Mouse (Mus musculus): Measurements from ENCODE around the gene Nox3. TPM values are rescaled to one million over a fixed set of nuclear protein-coding genes. Genes with fewer than 3 reads are reported as not detected.

Gene Nox3
- polyA plus RNA-seq, 2 experiments, result not detected

GRCm38 (mm10) chr17:3610307-3610754 is 85.7 kb downstream of the Nox3 start:
- ATAC-seq (ENCODE audit: low FRiP score, low read depth), result no peak
- TF ChIP-seq POLR2A (IDR thresholded peaks at IDR 0.05; ENCODE audit: borderline replicate concordance, extremely low read depth, insufficient read depth, insufficient read length), result no peak
- 0 out of 2 replicates have a peak, but pooled peaks cover 3% of the 10 kb centered on the region for H3K4me1 ChIP-seq (ENCODE audit: control insufficient read depth, insufficient read depth, low read length)
- no peak overlapping the region for H3K4me3 ChIP-seq (replicated peaks; ENCODE audit: low read length)
- H3K36me3 ChIP-seq (ENCODE audit: control insufficient read depth, insufficient read depth, low read length), result no peaks in the 10 kb centered on the region
- DNase-seq (ENCODE audit: low spot score), result no peak
- no peaks in the 10 kb centered on the region for H3K27me3 ChIP-seq (ENCODE audit: control insufficient read depth, insufficient read depth, low read length)
- WGBS, result 62% methylated on average over 7 of the region's 7 CpGs
- no peak overlapping the region for H3K27ac ChIP-seq (replicated peaks; ENCODE audit: low read depth, low read length)
- H3K9me3 ChIP-seq (ENCODE audit: control insufficient read depth, low read length), result no peaks in the 10 kb centered on the region
- no peak overlapping the region for H3K4me2 ChIP-seq (replicated peaks; ENCODE audit: low read depth, low read length, severe bottlenecking)
- H3K9ac ChIP-seq (ENCODE audit: low read depth, low read length, severe bottlenecking), result no peak overlapping the region

GRCm38 (mm10) chr17:3602954-3603672 is 92.9 kb downstream of the Nox3 start:
- Histone ChIP-seq H3K9ac (ENCODE audit: low read depth, low read length, severe bottlenecking) (no peak overlapping the region), H3K4me2 (replicated peaks; ENCODE audit: low read depth, low read length, severe bottlenecking) (no peak overlapping the region), H3K9me3 (ENCODE audit: control insufficient read depth, low read length) (no peaks in the 10 kb centered on the region), H3K36me3 (ENCODE audit: control insufficient read depth, insufficient read depth, low read length) (no peaks in the 10 kb centered on the region), H3K4me1 (ENCODE audit: control insufficient read depth, insufficient read depth, low read length) (no peaks in the 10 kb centered on the region), H3K27ac (replicated peaks; ENCODE audit: low read depth, low read length) (no peak overlapping the region), H3K27me3 (ENCODE audit: control insufficient read depth, insufficient read depth, low read length) (no peaks in the 10 kb centered on the region), H3K4me3 (replicated peaks; ENCODE audit: low read length) (no peak overlapping the region)
- DNase-seq (ENCODE audit: low spot score) (no peak), ATAC-seq (ENCODE audit: low FRiP score, low read depth) (no peak)
- 75% methylated on average over 6 of the region's 6 CpGs for WGBS
- TF ChIP-seq POLR2A (IDR thresholded peaks at IDR 0.05; ENCODE audit: borderline replicate concordance, extremely low read depth, insufficient read depth, insufficient read length), result no peak

- Histone ChIP-seq H3K4me2 (replicated peaks; ENCODE audit: low read depth, low read length, severe bottlenecking) (no peak overlapping the region), H3K36me3 (ENCODE audit: control insufficient read depth, insufficient read depth, low read length) (no peaks in the 10 kb centered on the region), H3K4me3 (replicated peaks; ENCODE audit: low read length) (no peak overlapping the region), H3K27me3 (ENCODE audit: control insufficient read depth, insufficient read depth, low read length) (no peaks in the 10 kb centered on the region), H3K9ac (ENCODE audit: low read depth, low read length, severe bottlenecking) (no peak overlapping the region), H3K4me1 (ENCODE audit: control insufficient read depth, insufficient read depth, low read length) (no peaks in the 10 kb centered on the region), H3K27ac (replicated peaks; ENCODE audit: low read depth, low read length) (no peak overlapping the region), H3K9me3 (ENCODE audit: control insufficient read depth, low read length) (no peaks in the 10 kb centered on the region)
- ATAC-seq (ENCODE audit: low FRiP score, low read depth) (no peak), DNase-seq (ENCODE audit: low spot score) (no peak)
- 87% methylated on average over 1 of the region's 1 CpGs for WGBS
- no peak for TF ChIP-seq POLR2A (IDR thresholded peaks at IDR 0.05; ENCODE audit: borderline replicate concordance, extremely low read depth, insufficient read depth, insufficient read length)
Measured at GRCm38 (mm10) chr17:3598393-3598792, 97.7 kb downstream of the Nox3 start.

GRCm38 (mm10) chr17:3597866-3598265 is 98.2 kb downstream of the Nox3 start:
- no peaks in the 10 kb centered on the region for H3K36me3 ChIP-seq (ENCODE audit: control insufficient read depth, insufficient read depth, low read length)
- WGBS, result 65% methylated on average over 1 of the region's 1 CpGs
- ATAC-seq (ENCODE audit: low FRiP score, low read depth) (no peak), DNase-seq (ENCODE audit: low spot score) (peak; percentile 6)
- H3K9me3 ChIP-seq (ENCODE audit: control insufficient read depth, low read length), result no peaks in the 10 kb centered on the region
- H3K4me1 ChIP-seq (ENCODE audit: control insufficient read depth, insufficient read depth, low read length), result no peaks in the 10 kb centered on the region
- H3K9ac ChIP-seq (ENCODE audit: low read depth, low read length, severe bottlenecking), result no peak overlapping the region
- no peaks in the 10 kb centered on the region for H3K27me3 ChIP-seq (ENCODE audit: control insufficient read depth, insufficient read depth, low read length)
- H3K4me3 ChIP-seq (replicated peaks; ENCODE audit: low read length), result no peak overlapping the region
- H3K27ac ChIP-seq (replicated peaks; ENCODE audit: low read depth, low read length), result no peak overlapping the region
- H3K4me2 ChIP-seq (replicated peaks; ENCODE audit: low read depth, low read length, severe bottlenecking), result no peak overlapping the region
- TF ChIP-seq POLR2A (IDR thresholded peaks at IDR 0.05; ENCODE audit: borderline replicate concordance, extremely low read depth, insufficient read depth, insufficient read length), result no peak

GRCm38 (mm10) chr17:3597130-3597529 is 98.9 kb downstream of the Nox3 start:
- Histone ChIP-seq H3K4me3 (replicated peaks; ENCODE audit: low read length) (no peak overlapping the region), H3K27ac (replicated peaks; ENCODE audit: low read depth, low read length) (0 out of 2 replicates have a peak overlapping the region, but pooled peaks have one; percentile 39), H3K36me3 (ENCODE audit: control insufficient read depth, insufficient read depth, low read length) (no peaks in the 10 kb centered on the region), H3K4me1 (ENCODE audit: control insufficient read depth, insufficient read depth, low read length) (no peaks in the 10 kb centered on the region), H3K4me2 (replicated peaks; ENCODE audit: low read depth, low read length, severe bottlenecking) (no peak overlapping the region), H3K27me3 (ENCODE audit: control insufficient read depth, insufficient read depth, low read length) (no peaks in the 10 kb centered on the region), H3K9me3 (ENCODE audit: control insufficient read depth, low read length) (no peaks in the 10 kb centered on the region), H3K9ac (ENCODE audit: low read depth, low read length, severe bottlenecking) (no peak overlapping the region)
- 63% methylated on average over 1 of the region's 1 CpGs for WGBS
- DNase-seq (ENCODE audit: low spot score) (peak; percentile 64), ATAC-seq (ENCODE audit: low FRiP score, low read depth) (peak; percentile 53; the same call in 1 of the 2 replicates)
- TF ChIP-seq POLR2A (IDR thresholded peaks at IDR 0.05; ENCODE audit: borderline replicate concordance, extremely low read depth, insufficient read depth, insufficient read length), result no peak

Other genes with a start within 250 kb of the Nox3 start
- gene Cldn20, start 163.7 kb downstream of the Nox3 start, polyA plus RNA-seq (2012; rRNA removed), result 0.86 and 1.0 TPM in 2 replicates
- gene Cldn20, start 163.7 kb downstream of the Nox3 start, polyA plus RNA-seq (2014; fragmentation: Nextera tagmentation; extraction: Ambion mirVana), result 0.65 TPM in 1 of 2 replicates, not detected in the other
- 11.0 and 16.3 TPM in 2 replicates for gene Tfb1m, start 138.5 kb downstream of the Nox3 start, polyA plus RNA-seq (2012; rRNA removed)
- 17.2 and 18.0 TPM in 2 replicates for gene Tfb1m, start 138.5 kb downstream of the Nox3 start, polyA plus RNA-seq (2014; fragmentation: Nextera tagmentation; extraction: Ambion mirVana)